Mouse (Mus musculus) ovary, postnatal 36 days (tissue): ENCODE measurements around the gene Lrp8.

Experiments
- DNase-seq: peaks from one replicate; pipeline ENCODE4 v3.0.0; 2022; ENCODE audit warnings: low spot score, mixed read lengths

Gene Lrp8

DNA sequence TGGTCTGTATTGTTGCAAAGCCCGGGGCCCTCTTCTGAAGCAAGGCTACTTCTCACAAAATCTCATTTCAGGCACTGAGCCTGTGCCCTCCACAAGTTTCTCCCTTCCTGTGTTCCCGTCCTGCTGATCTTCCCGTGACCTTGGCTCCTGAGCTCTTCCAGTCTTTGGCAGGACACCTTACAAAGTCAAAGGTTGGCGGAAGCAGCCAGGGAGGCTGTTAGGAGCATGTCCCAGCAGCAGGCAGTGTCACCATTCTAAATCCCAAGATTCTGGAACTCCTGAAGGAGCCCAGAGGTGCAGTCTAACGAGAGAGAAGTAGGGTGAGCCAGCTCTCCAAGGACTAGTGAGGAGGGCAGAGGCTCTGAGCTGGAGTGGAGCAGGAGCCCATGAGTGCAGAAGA, 46.5 kb downstream of the Lrp8 start:
- no peak for DNase-seq

DNA sequence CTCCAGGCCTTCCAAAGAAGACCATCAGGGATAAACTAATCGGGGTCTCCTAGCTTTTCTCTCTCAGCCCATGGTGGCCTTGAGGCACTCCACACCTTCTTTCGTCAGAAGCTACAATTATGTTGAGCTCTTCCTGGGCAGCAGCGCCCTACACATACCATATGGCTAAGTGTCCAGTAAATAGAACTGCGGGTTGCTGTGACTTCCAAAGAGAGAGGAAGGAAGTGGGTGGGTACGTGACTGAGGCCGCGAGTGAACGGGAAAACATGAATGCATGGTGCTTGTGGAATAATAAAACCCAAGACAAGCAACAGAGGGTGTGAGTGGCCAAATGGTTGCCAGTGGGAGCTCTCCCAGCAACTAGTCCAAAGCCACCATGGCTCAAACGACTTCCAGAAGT, 47.6 kb downstream of the Lrp8 start:
- no peak for DNase-seq

DNA sequence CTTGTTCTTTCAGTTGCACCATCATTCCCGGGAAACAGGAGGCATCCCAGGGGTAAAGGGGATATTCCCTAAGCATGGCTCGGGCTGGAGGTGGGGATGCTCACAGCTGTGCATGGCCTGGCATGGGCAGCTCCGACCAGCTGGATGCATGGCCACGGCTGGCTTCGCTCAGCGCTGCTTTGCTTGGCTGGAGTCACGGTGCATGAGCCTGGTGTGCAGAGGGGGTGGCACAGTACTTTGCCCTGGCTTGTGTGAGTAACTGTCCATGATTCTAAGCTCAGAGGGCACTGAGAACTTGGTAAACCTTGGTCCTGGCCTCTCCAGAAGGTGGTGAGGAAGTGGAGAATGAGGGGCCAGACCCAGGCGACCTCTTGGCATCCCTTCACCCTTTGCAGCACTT, 48.0 kb downstream of the Lrp8 start:
- no peak for DNase-seq

DNA sequence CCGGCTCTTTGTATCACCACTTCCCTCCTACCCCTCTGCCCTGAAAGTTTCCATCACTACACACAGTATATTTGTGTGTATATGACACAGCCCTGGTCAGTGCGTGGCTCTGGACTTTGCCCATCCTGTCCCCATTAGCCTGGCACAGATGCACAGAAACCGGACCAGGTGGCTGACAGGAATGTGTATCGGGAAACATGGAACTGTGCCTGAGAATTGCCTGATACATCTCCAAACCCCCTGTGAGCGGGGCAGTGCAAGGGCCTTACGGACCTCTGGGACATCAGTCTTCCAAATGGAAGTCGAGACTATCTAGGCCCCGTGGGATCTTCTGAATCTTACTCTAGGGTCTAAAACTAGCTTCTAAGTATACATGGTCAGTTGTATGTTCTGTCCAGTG, 51.3 kb downstream of the Lrp8 start:
- DNase-seq = no peak

DNA sequence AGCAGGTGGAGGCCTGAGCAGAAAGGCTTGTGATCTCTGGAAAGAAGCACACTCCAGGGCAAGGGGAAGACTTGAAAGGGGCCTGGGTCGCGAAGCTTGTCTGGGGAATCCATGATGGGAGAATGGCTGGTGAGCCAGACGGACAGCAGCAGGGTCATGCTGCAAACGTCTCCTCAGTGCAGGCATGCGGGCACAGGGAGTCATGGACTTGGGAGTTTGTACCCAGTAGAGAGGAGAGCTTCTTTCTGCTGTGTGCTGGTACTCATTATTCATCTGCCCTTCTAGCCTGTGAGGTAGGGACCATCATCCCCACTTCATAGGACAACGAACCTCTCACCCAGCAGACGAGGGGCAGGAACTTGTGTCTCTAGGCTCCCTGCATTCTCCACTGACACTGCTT, 51.8 kb downstream of the Lrp8 start:
- DNase-seq = no peak

DNA sequence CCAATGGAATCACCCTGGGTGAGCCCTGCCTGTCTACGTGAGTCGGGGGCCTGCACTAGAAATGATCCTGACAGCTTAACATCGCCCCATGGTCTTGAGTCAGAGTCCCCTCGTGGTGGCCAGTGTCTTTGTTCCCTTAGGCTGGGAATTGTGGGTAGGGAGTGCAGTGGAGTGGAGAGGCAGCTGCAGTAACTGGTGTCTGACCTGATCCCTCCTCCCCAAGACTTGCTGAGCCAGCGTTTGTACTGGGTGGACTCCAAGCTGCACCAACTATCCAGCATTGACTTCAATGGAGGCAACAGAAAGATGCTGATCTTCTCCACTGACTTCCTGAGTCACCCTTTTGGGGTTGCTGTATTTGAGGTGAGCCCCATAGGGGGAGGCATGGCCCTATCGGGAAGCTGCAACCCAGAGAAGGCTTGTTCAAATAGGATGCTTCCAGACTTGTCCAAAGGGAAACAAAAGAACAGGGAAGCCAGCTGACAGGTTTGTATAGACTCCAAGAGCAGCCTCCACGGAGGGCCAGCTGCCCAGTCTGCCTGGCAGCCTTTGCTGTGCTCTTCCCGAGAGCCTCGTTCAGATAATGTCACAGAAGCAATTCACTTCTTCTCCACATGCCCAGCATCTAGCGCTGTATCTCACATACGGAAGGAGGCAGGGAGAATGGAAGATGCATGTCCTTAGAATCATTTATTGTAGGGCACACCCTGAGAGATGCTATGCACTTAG, 55.1 kb downstream of the Lrp8 start:
- DNase-seq = no peak

DNA sequence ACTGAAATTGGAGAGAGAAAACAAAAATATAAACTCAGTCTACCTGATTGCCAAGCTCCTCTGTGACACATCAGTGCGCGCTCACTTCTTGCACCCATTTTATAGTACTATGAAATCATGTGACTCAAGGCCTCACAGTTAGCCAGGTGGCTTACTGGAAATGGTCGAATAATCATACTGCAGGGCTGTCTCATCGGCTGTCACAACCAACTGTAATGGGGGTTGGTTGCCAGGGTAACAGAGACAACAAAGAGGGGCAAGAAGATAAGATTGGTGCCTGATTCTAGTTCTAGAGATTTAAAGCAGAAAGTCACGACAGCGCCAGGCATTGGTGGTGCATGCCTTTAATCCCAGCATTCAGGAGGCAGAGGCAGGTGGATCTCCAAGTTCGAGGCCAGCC, 56.9 kb downstream of the Lrp8 start:
- no peak for DNase-seq

DNA sequence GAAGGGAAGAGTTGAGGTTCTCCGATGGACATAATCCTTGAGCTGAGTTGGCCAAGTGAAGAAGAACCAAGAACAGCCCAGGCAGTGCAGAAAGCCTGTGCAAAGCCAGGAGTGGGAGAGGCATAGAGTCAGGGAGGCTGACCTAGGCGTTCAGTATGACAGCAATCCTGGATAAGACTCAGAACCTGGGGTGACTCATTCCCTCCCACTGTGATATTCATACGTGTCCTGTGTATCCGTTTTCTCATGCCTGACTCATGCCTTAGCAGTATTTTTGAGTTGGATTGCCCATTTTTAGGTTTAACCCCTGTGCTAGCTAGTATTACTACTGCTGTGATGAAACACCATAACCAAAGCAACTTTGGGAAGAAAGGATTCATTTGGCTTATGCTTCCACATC, 62.8 kb downstream of the Lrp8 start:
- no peak for DNase-seq

DNA sequence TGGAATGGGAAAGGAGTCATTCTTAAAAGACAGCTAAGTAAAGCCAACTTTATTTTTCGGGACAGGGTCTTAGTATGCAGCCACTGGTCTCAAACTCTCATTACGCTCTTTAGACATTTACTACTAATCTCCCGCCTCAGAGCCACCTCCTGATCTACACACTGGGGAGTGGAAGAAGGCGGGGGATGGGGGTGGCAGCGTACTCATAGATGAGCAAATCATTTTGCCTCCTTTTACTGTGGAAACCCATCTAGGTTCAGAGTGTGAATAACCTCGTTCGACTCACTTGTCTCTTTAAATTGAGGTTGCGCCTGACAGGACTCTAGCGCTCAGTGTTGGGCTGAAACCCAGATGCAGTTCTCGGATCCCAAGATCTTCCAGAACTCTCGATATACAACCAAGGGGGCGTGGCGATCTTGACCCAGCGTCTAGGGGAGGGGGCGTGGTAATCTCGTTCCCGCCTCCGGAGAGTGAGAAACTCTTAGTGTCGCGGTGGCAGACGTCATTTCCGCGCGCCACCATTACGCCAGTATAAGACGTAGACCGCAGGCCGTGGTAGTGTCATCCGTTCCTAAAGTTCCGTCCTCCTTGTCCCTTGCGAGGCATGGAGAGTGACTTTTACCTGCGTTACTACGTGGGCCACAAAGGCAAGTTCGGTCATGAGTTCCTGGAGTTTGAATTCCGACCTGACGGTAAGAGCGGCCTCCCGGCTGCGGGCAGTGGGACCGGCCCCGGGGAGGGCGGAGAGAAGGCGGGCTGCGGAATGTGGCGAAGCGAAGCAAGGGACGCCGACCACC, 77.4 kb downstream of the Lrp8 start, which contains the start of gene Magoh:
Gene Magoh, plus strand, starts transcription at position 502 of the 797 bp plus-strand sequence.
- DNase-seq = peak; percentile 94

DNA sequence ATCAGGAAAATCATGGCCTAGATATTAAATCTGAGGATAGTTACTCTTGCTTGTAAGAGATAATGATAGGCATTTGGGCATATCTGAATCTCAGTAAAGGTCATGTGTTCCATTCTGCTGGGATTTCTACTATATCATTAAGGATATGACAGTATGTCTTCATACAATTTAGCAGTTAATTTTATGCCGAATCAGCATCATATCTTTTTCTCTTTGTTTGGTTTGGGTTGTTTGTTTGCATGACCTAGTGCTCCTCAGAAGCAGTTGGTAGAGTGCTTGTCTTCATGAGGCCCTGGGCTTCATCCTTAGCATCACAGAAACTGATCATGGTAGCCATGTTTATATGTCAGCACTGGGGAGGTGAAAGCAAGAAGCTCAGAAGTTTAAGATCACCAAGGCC, 79.6 kb downstream of the Lrp8 start:
- DNase-seq = no peak

DNA sequence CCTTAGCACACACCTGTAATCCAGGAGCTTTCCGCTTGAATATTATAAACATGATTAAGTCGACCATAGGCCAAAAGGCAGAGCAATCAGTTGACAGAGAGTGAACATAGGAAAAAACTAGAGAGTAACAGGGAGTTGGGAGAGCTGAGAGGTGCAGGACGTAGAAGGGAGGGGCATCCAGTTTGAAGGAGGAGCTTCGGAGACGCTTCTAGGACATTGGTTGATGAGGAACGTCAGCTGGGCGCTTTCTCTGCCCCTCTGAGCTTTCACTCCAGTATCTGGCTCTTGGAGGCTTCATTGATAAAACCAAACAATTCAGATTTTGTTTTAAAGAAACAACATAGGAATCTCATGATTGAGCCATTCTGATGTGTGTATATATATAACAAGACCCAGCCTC, 84.3 kb downstream of the Lrp8 start:
- DNase-seq = no peak

DNA sequence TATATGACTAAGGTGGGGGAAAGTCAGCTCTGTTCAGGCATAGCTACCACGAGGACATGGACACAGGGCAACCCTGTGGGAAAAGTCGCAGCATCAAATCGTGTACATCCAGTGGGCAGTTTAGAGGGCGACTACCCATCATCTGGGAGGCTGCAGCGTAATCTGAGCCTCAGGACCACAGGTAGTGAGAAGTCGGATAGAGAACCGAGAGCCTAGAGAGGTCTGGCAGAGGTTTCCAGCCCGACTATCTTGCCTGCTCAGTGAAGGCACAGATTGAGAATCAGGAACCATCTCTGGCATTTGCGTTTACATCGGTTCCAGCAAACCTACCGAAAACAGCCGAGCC, 87.3 kb downstream of the Lrp8 start:
- DNase-seq = no peak

DNA sequence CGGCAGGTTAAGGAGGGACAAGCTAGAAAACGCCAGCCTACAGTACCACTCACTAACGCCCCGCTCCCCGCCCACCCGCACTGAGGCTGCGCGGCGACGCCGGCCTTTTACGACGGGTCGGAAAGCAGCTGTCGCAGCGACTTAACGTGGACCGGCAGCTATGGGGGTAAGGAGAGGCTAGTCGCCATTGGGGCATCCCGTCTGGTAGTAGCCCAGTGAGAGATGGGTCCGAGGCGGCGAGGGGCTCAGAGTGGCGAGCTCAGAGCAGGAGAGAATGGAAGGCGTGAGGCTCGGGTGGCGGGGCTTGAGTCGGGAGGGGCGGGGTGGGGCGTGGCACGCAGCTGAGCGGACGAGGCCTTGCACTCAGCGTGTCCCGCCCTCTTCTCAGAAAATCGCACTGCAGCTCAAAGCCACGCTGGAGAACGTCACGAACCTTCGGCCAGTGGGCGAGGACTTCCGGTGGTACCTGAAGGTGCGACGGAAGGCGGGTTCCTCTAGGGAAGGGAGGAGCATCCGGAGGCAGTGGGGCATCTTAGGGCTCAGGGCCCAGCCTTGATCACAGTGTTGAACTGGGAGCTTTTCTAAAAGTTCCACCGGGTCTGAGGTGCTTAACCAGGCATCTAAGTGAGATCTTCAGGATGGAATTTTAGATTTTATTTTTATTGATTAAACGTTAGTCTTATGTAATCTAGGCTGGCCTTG, 87.8 kb downstream of the Lrp8 start, which contains the start of gene 0610037L13Rik:
Gene 0610037L13Rik, plus strand, starts transcription at position 83 of the 702 bp plus-strand sequence.
- peak; percentile 91 for DNase-seq

DNA sequence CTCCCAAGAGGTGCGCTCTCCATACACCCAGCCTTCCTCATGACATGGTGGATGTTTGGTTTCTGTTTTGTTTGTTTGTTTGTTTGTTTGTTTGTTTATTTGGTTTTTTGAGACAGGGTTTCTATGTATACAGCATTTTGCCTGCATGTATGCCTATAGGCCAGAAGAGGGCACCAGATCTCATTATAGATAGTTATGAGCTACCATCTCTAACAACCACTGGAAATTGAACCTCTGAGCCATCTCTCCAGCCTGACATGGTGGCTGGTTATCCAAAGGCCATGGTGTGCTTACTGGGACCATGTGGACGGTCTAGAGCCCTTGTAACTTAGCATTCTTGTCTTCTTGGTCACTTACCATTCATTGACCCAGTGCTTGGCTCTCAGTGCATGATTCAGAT, 90.6 kb downstream of the Lrp8 start:
- no peak for DNase-seq

DNA sequence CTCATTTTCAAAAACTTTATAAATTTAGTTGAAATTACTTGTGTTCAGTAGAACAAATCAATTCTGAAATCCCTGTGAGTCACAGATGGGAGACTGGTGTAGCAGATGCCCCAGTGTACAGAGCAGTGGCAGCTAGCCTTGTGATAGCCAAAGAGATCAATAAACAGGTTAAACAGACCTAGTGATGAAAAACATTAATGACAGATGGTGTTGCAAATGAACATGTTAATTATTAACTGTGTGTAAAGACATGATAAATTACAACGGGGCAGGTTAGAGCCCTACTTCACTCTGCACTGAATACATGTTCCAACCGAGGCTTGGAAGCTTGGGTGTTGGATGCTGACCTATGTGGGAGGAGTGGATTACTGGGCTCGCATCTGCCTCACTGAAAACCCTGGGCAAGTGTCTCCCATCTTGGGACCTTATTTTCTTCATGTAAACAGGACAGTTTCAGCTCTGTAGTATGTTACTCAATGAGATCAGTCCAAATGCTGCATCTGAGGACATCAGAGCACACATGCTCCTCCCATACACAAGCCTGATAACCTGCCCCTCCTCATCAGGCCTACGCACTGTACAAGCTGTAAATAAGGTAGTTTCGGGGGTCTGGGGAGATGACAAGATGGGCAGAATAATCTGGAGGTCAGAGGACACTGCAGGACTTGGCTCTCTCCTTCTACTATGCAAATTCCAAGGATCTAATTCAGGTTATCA, 97.3 kb downstream of the Lrp8 start:
- no peak for DNase-seq

DNA sequence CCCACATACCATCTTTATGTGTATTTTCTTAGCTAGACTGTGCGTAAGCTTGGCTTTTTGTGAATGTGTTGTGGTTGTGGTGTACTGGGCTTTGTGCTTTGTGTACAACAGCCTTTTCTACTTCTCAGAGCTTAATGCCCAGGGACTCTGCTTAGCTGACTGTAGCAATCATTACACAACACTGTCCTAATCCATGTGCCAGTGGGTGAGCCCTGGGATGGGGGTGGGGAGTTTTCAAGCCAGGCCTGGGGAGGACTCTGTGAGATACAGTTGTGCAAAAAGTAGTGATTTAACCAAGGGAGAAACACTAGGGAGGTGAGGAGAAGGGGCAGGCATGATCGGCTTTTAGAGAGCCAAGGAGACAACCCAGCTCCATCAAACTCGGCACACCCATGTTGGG, 98.1 kb downstream of the Lrp8 start:
- DNase-seq = no peak

DNA sequence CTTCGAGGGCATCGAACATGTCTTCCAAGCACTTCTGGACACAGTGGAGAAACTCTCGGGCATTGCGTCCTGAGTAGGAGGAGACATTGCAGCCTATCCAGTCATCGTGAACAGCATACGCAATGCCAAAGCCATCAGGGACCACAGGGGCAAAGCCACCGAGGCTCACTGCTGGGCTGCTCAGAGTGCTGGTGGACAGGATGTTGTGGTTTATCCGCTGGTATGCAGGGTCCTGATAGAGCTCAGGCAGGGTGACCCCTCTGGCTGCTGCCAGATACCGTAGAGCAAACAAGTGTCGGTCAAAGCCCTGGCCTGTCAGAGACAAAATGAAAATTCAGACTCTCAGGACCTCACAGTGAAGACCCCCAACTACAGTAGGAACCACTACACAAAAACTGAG, 102.2 kb downstream of the Lrp8 start:
- DNase-seq = no peak

DNA sequence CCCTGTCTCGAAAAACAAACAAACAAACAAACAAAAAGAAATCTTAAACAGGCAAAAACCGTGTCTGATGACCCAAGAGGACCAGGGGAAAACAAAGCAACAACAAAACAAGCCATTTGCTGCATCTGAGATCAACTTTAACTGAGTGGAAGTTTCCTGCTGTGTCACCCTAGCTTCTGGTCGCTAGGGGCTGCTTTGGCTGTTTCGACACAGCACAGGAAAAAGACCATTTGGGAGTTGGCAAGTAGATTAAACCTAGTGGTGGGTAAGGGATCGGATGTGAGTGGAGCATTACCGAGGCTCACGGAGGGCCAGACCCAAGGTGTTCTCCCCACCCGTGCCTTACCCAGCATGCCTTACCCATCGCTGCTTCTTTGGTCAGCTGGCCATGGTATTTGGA, 104.5 kb downstream of the Lrp8 start:
- DNase-seq = no peak

DNA sequence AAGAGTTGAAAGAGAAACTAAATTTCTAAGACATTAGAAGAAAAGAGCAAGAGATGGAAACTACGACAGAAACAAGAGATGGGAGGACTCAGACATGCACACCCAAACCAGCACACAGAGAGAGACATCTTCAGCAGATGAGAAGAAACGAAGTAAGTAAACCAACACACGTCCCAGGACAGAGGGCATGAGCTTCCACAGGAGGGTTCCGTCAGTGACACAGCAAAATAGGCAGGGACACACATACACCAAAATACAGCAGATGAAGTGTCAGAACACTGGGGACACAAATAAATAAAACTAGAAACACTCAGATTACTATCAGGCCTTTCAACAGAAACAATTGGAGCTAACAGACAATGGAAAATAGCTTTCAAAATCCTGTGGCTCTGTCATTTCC, 108.0 kb downstream of the Lrp8 start:
- DNase-seq = no peak

DNA sequence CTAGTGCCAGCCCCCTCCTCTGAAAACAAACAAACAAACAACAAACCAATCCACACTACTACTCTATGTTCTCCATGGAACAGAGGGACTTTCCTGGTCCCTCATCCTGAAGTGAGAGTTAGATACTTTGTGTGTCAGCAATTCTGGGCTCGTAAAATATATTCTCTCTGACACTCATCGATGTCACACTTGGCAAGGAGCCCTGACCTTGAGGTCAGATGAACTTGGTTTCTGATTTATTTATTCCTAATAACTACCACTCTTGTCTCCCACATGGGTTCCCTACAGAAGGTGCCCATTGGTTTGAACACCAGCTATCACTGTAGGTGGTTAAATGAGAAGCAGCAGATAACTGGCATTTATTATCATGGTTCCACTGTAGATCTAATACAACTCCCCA, 118.3 kb downstream of the Lrp8 start:
- DNase-seq = no peak

DNA sequence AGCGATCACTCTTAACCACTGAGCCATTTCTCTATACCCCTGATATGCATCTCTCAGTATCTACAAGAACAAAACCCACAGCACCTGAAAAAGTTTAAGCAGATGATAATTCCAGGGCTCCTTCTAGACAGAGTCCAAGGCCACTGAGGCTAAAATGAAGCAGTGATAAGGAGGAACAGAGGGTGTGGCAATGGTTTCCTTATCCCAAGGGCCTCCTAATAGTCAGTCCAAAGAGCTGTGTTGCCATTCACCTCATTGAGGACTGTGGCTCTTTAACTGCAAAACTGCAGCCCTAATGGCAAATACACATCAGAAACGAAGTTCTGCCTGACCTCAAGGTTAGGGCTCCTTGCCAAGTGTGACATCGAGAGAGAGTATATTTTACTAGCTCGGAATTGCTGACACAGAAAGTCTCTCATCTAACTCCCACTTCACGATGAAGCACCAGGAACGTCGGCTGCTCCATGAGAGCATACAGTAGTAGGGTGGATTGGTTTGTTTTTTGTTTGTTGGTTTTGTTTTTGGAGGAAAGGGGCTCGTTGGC, 119.2 kb downstream of the Lrp8 start:
- DNase-seq = peak; percentile 15

DNA sequence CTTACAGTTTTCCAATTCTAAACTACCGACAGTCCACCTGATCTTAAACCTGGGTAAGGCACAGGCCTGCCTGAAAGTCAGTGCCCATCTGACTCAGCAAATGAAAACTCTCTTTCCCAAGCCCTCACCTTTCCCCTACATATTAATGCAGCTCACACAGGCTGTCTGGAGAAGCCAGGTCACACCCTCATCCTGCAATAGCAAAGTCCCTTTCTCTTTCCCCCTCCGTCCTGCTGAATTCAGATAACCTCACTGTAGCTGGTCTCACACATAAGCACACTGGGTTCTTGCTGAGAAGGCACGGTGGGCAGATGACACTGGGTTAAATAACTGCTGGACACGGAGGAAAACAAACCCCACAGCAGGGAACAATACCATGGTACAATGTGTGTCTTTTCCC, 119.9 kb downstream of the Lrp8 start:
- no peak for DNase-seq
